Comparison of ENCODE assay signal across 8 mouse cellular contexts in genomic region chr15:25715218-25715995, GRCm38 (mm10).
DNase-seq lines count a peak whose midpoint lies in the region; ATAC-seq and TF ChIP-seq lines count a peak whose summit lies in the region.

No protein-coding gene starts in this region.

- H3K9me3 ChIP-seq in midbrain, embryonic 11.5 days (ENCODE audit: control insufficient read depth, low read length): no peaks in the 10 kb centered on the region
- no peaks in the 10 kb centered on the region for H3K9me3 ChIP-seq in midbrain, embryonic 10.5 days (replicated peaks)
- no peaks in the 10 kb centered on the region for H3K9me3 ChIP-seq in hindbrain, embryonic 16.5 days (ENCODE audit: control insufficient read depth, low read length)
- no peaks in the 10 kb centered on the region for H3K9me3 ChIP-seq in liver, embryonic 14.5 days (ENCODE audit: control insufficient read depth, low read length)
- H3K9me3 ChIP-seq in stomach, embryonic 16.5 days (replicated peaks; ENCODE audit: control insufficient read depth, low read length): no peaks in the 10 kb centered on the region

- H3K36me3 ChIP-seq in midbrain, embryonic 11.5 days (ENCODE audit: control insufficient read depth, insufficient read depth, low read length): no peaks in the 10 kb centered on the region
- peaks cover 6% of the 10 kb centered on the region; the same call in 1 of the 2 replicates for H3K36me3 ChIP-seq in midbrain, embryonic 10.5 days
- H3K36me3 ChIP-seq in hindbrain, embryonic 16.5 days (ENCODE audit: control insufficient read depth, insufficient read depth, low read length): no peaks in the 10 kb centered on the region
- no peaks in the 10 kb centered on the region for H3K36me3 ChIP-seq in liver, embryonic 14.5 days (replicated peaks; ENCODE audit: control insufficient read depth, insufficient read depth, low read depth)
- H3K36me3 ChIP-seq in stomach, embryonic 16.5 days (ENCODE audit: control insufficient read depth, insufficient read depth, low read length): no peaks in the 10 kb centered on the region

- no peak overlapping the region for H3K4me2 ChIP-seq in midbrain, embryonic 11.5 days
- H3K4me2 ChIP-seq in hindbrain, embryonic 16.5 days (ENCODE audit: low read length): peak overlapping the region; percentile 37
- H3K4me2 ChIP-seq in liver, embryonic 14.5 days (ENCODE audit: low read depth): no peak overlapping the region
- H3K4me2 ChIP-seq in stomach, embryonic 16.5 days (ENCODE audit: low read depth, low read length): no peak overlapping the region

- H3K27ac ChIP-seq in midbrain, embryonic 11.5 days (ENCODE audit: low read depth, low read length): no peak overlapping the region
- no peak overlapping the region for H3K27ac ChIP-seq in midbrain, embryonic 10.5 days (replicated peaks)
- H3K27ac ChIP-seq in hindbrain, embryonic 16.5 days (ENCODE audit: low read depth, low read length): peak overlapping the region; percentile 16; the same call in 1 of the 2 replicates
- no peak overlapping the region for H3K27ac ChIP-seq in liver, embryonic 14.5 days
- peak overlapping the region; percentile 37; the same call in 1 of the 2 replicates for H3K27ac ChIP-seq in stomach, embryonic 16.5 days (ENCODE audit: low read length)

- intact Hi-C loops in left cerebral cortex, postnatal 14 days (cut with DNase I): loop anchor here (5.0 kb wide), 1 partner anchor 273 kb away; no protein-coding TSS in a partner anchor

- H3K4me1 ChIP-seq in midbrain, embryonic 11.5 days (ENCODE audit: control insufficient read depth, insufficient read depth, low read length): peaks cover 8% of the 10 kb centered on the region
- H3K4me1 ChIP-seq in midbrain, embryonic 10.5 days: peaks cover 30% of the 10 kb centered on the region
- H3K4me1 ChIP-seq in hindbrain, embryonic 16.5 days (ENCODE audit: control insufficient read depth, insufficient read depth, low read depth, low read length): peaks cover 19% of the 10 kb centered on the region
- peaks cover 0 to 4% of the 10 kb centered on the region in 2 experiments; a peak in 2 of 4 replicates for H3K4me1 ChIP-seq in liver, embryonic 14.5 days (replicated peaks; ENCODE audit: control insufficient read depth in 2 of 2, insufficient read depth in 2 of 2, low read length in 1 of 2)
- peaks cover 11% of the 10 kb centered on the region; the same call in 1 of the 2 replicates for H3K4me1 ChIP-seq in stomach, embryonic 16.5 days (ENCODE audit: control insufficient read depth, insufficient read depth, low read length)

- peak; percentile 19; the same call in 1 of the 2 replicates for ATAC-seq in midbrain, embryonic 11.5 days (ENCODE audit: low FRiP score)
- peak; percentile 66 for ATAC-seq in hindbrain, embryonic 16.5 days
- ATAC-seq in liver, embryonic 14.5 days (ENCODE audit: insufficient read depth): 0 out of 2 replicates have a peak, but pooled peaks have one; percentile 19
- ATAC-seq in stomach, embryonic 16.5 days (ENCODE audit: insufficient read depth, low FRiP score): peak; percentile 51; the same call in 1 of the 2 replicates

- H3K9ac ChIP-seq in midbrain, embryonic 11.5 days (ENCODE audit: low read length): no peak overlapping the region
- H3K9ac ChIP-seq in hindbrain, embryonic 16.5 days (ENCODE audit: low read depth, low read length): 0 out of 2 replicates have a peak overlapping the region, but pooled peaks have one; percentile 11
- no peak overlapping the region for H3K9ac ChIP-seq in liver, embryonic 14.5 days (replicated peaks)
- H3K9ac ChIP-seq in stomach, embryonic 16.5 days (ENCODE audit: low read length): no peak overlapping the region

- 85% methylated on average over 10 of the region's 10 CpGs for WGBS in midbrain, embryonic 11.5 days
- 85% methylated on average over 10 of the region's 10 CpGs for WGBS in midbrain, embryonic 10.5 days
- 44% methylated on average over 10 of the region's 10 CpGs for WGBS in hindbrain, embryonic 16.5 days
- WGBS in liver, embryonic 14.5 days (ENCODE audit: insufficient replicate concordance): 48% methylated on average over 10 of the region's 10 CpGs
- 66% methylated on average over 10 of the region's 10 CpGs for WGBS in stomach, embryonic 16.5 days

- H3K4me3 ChIP-seq in midbrain, embryonic 11.5 days (ENCODE audit: low read depth, low read length): no peak overlapping the region
- H3K4me3 ChIP-seq in midbrain, embryonic 10.5 days: no peak overlapping the region
- no peak overlapping the region for H3K4me3 ChIP-seq in hindbrain, embryonic 16.5 days (ENCODE audit: low read length)
- no peak overlapping the region for H3K4me3 ChIP-seq in liver, embryonic 14.5 days (ENCODE audit: insufficient read depth in 1 of 2, low read depth in 2 of 2, low read length in 2 of 2)
- H3K4me3 ChIP-seq in stomach, embryonic 16.5 days (replicated peaks; ENCODE audit: low read length): no peak overlapping the region

- H3K27me3 ChIP-seq in midbrain, embryonic 11.5 days (ENCODE audit: control insufficient read depth, insufficient read depth, low read length): no peaks in the 10 kb centered on the region
- peaks cover 19% of the 10 kb centered on the region; the same call in 1 of the 2 replicates for H3K27me3 ChIP-seq in midbrain, embryonic 10.5 days (ENCODE audit: low read depth, poor library complexity, severe bottlenecking)
- H3K27me3 ChIP-seq in hindbrain, embryonic 16.5 days (replicated peaks; ENCODE audit: control insufficient read depth, insufficient read depth, low read length): no peaks in the 10 kb centered on the region
- H3K27me3 ChIP-seq in liver, embryonic 14.5 days (ENCODE audit: control insufficient read depth, insufficient read depth, low read length): no peaks in the 10 kb centered on the region
- H3K27me3 ChIP-seq in stomach, embryonic 16.5 days (ENCODE audit: control insufficient read depth, insufficient read depth, low read length): no peaks in the 10 kb centered on the region

- no peak for DNase-seq in midbrain, embryonic 11.5 days (ENCODE audit: low spot score, missing footprints)
- DNase-seq in midbrain, embryonic 10.5 days (ENCODE audit: low spot score): no peak
- no peak for DNase-seq in liver, embryonic 14.5 days (ENCODE audit: low read depth in 3 of 3, low spot score in 3 of 3)
- no peak for DNase-seq in spleen, postnatal 4 days (ENCODE audit: low spot score in 2 of 2)
- DNase-seq in thymus, postnatal 36 days: no peak
- DNase-seq in left cerebral cortex, postnatal 14 days (ENCODE audit: low spot score in 2 of 2): no peak

- TF ChIP-seq EP300 in liver, embryonic 14.5 days (IDR thresholded peaks at IDR 0.05; ENCODE audit: low read depth): no peak

- no peak for TF ChIP-seq CTCF in liver, embryonic 14.5 days (IDR thresholded peaks at IDR 0.05; ENCODE audit: low read depth)

Comparison
In these comparisons a context has a peak if more than half of its experiments do, and no peak if none do; other contexts are left out.
1. H3K27ac ChIP-seq: peak in hindbrain, embryonic 16.5 days (single experiment) and stomach, embryonic 16.5 days (single experiment); none in midbrain, embryonic 11.5 days (single experiment), midbrain, embryonic 10.5 days (single experiment) and liver, embryonic 14.5 days (single experiment).
2. Peak in every context shown above with its lines, with median percentiles within 50 percentile points of each other: ATAC-seq.